Mouse (Mus musculus): ENCODE data around the gene Sp6.

Sp6 gene

GRCm38 (mm10) chr11:96982355-96982754, 30.8 kb upstream of the Sp6 start:
- ATAC-seq (ENCODE audit: low TSS enrichment) = no peak

- no peak for ATAC-seq (ENCODE audit: low TSS enrichment)
Measured at GRCm38 (mm10) chr11:96982859-96983258, 30.3 kb upstream of the Sp6 start, which contains the start of gene Sp2. Sp2 (minus strand) TSS chr11:96982959.

GRCm38 (mm10) chr11:96984903-96985302, 28.3 kb upstream of the Sp6 start:
- ATAC-seq (ENCODE audit: low TSS enrichment) = no peak

- no peak for ATAC-seq (ENCODE audit: low TSS enrichment)
Measured at GRCm38 (mm10) chr11:96986463-96986862, 26.7 kb upstream of the Sp6 start.

GRCm38 (mm10) chr11:96987873-96988655, 25.1 kb upstream of the Sp6 start:
- ATAC-seq (ENCODE audit: low TSS enrichment) = peak; percentile 46; the same call in 1 of the 2 replicates

GRCm38 (mm10) chr11:96991501-96991900, 21.7 kb upstream of the Sp6 start:
- peak; percentile 73 for ATAC-seq (ENCODE audit: low TSS enrichment)

- ATAC-seq (ENCODE audit: low TSS enrichment) = no peak
Measured at GRCm38 (mm10) chr11:96992722-96993311, 20.4 kb upstream of the Sp6 start.

- no peak for ATAC-seq (ENCODE audit: low TSS enrichment)
Measured at GRCm38 (mm10) chr11:96995031-96995430, 18.2 kb upstream of the Sp6 start.

GRCm38 (mm10) chr11:96995836-96996772, 17.1 kb upstream of the Sp6 start:
- no peak for ATAC-seq (ENCODE audit: low TSS enrichment)

- ATAC-seq (ENCODE audit: low TSS enrichment) = no peak
Measured at GRCm38 (mm10) chr11:96996773-96997379, 16.3 kb upstream of the Sp6 start.

GRCm38 (mm10) chr11:96997380-96997956, 15.7 kb upstream of the Sp6 start:
- ATAC-seq (ENCODE audit: low TSS enrichment) = no peak

- no peak for ATAC-seq (ENCODE audit: low TSS enrichment)
Measured at GRCm38 (mm10) chr11:97003170-97003569, 10.0 kb upstream of the Sp6 start.

GRCm38 (mm10) chr11:97007093-97007794, 6.0 kb upstream of the Sp6 start:
- no peak for ATAC-seq (ENCODE audit: low TSS enrichment)

GRCm38 (mm10) chr11:97009198-97009790, 3.9 kb upstream of the Sp6 start:
- no peak for ATAC-seq (ENCODE audit: low TSS enrichment)

- no peak for ATAC-seq (ENCODE audit: low TSS enrichment)
Measured at GRCm38 (mm10) chr11:97017696-97018582, 4.7 kb downstream of the Sp6 start.

GRCm38 (mm10) chr11:97018583-97019344, 5.6 kb downstream of the Sp6 start:
- no peak for ATAC-seq (ENCODE audit: low TSS enrichment)

- no peak for ATAC-seq (ENCODE audit: low TSS enrichment)
Measured at GRCm38 (mm10) chr11:97019345-97019708, 6.1 kb downstream of the Sp6 start.

GRCm38 (mm10) chr11:97021121-97021765, 8.0 kb downstream of the Sp6 start:
- no peak for ATAC-seq (ENCODE audit: low TSS enrichment)

Measured in frontal cortex, adult (tissue).